Mouse (Mus musculus) neural tube, embryonic 11.5 days (tissue): ENCODE results near the gene Stk25. TPM values are rescaled to one million over a fixed set of nuclear protein-coding genes. Genes with fewer than 3 reads are reported as not detected.

Source experiments
- ATAC-seq: fragments of 200-750 bp; cut with Nextera tagmentation; 2 replicates; pipeline ENCODE4 v1.8.0; 2017; ENCODE audit warnings: moderate number of reproducible peaks, mild to moderate bottlenecking, moderate TSS enrichment, moderate library complexity; ENCODE audit not compliant: insufficient read depth, low FRiP score, low TSS enrichment
- DNase-seq: peaks from one replicate; pipeline ENCODE4 v3.0.0-alpha.2; 2015; ENCODE audit warnings: low spot score
- H3K27ac ChIP-seq: fragments of 300-500 bp; sonication (generic); 2 replicates; pipeline ENCODE4 v1.5.1; 2014; ENCODE audit warnings: low read depth, mild to moderate bottlenecking, low read length
- H3K27me3 ChIP-seq: fragments of 300-500 bp; sonication (generic); 2 replicates; pipeline ENCODE4 v1.6.1; 2014; ENCODE audit warnings: mild to moderate bottlenecking, low read length, mixed read lengths; ENCODE audit not compliant: control insufficient read depth, insufficient read depth
- H3K36me3 ChIP-seq: fragments of 300-500 bp; sonication (generic); 2 replicates; pipeline ENCODE4 v1.6.1; 2014; ENCODE audit warnings: mild to moderate bottlenecking, low read length, moderate library complexity, mixed read lengths; ENCODE audit not compliant: control insufficient read depth, insufficient read depth
- H3K4me1 ChIP-seq: fragments of 300-500 bp; sonication (generic); 2 replicates; pipeline ENCODE4 v1.6.1; 2014; ENCODE audit warnings: low read length, mixed read lengths; ENCODE audit not compliant: control insufficient read depth, insufficient read depth
- H3K4me2 ChIP-seq: fragments of 300-500 bp; sonication (generic); 2 replicates; pipeline ENCODE4 v1.6.1; 2014; ENCODE audit warnings: low read depth, mild to moderate bottlenecking, moderate library complexity
- H3K4me3 ChIP-seq: fragments of 300-500 bp; sonication (generic); 2 replicates; pipeline ENCODE4 v1.5.1; 2014; ENCODE audit warnings: low read depth, low read length
- H3K9ac ChIP-seq: fragments of 300-500 bp; sonication (generic); 2 replicates; pipeline ENCODE4 v1.6.1; 2014; ENCODE audit warnings: mild to moderate bottlenecking, low read length
- H3K9me3 ChIP-seq: fragments of 300-500 bp; sonication (generic); 2 replicates; pipeline ENCODE4 v1.6.1; 2016; ENCODE audit warnings: low read length; ENCODE audit not compliant: control insufficient read depth
- WGBS: fragments of 180-500 bp; shearing (Covaris S2); extraction: QIAGEN DNeasy Blood & Tissue Kit; methylation state at CpG from one replicate; pipeline ENCODE4 v1.1.7; 2014; 5-methylcytosine and 5-hydroxymethylcytosine counted together
- polyA plus RNA-seq: library from polyadenylated mRNA; unstranded; fragments of >200 nt; fragmentation: Nextera tagmentation; extraction: Ambion mirVana; gene quantifications from 2 replicates; pipeline ENCODE4 v1.2.1, GENCODE M21; 2014

Stk25 gene
- polyA plus RNA-seq, 1 experiment from 2014 or later: 251 TPM

DNA sequence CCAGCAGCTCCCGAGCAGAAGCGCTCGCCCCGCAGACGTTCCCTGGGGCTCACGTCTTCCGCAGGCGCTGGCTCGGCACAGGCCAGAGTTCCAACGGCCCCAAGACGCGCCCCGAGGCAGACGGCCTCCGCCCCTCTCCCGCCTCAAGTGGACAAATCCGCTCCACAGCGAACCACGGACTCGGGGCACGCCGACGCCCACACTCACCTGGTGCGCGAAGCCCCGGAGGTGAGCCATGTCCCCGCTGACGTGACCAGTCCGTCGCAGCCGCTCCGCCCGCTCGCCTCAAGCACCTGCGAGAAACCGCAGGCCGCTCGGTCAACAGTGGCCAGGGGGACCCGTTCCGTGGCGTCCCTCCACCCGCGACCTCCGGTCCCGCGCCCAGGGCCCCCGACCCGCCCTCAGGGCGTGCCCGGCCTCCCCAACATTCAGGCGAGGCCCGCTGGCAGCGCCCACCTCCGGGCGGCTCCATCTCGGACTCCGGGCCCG, 23.3 kb downstream of the Stk25 start:
- no peak for DNase-seq
- WGBS: under 1% methylated on average over 53 of the region's 58 CpGs
- peak; percentile 32 for ATAC-seq

GRCm38 (mm10) chr1:93634481-93634891, 24.0 kb downstream of the Stk25 start:
- Histone ChIP-seq H3K4me3 (peak overlapping the region; percentile 69), H3K9me3 (no peaks in the 10 kb centered on the region), H3K9ac (peak overlapping the region; percentile 78), H3K27ac (0 out of 2 replicates have a peak overlapping the region, but pooled peaks have one; percentile 70), H3K27me3 (no peaks in the 10 kb centered on the region), H3K4me2 (peak overlapping the region; percentile 92), H3K4me1 (peaks cover 10% of the 10 kb centered on the region; the same call in 1 of the 2 replicates), H3K36me3 (no peaks in the 10 kb centered on the region)
- ATAC-seq (no peak), DNase-seq (peak; percentile 34)
- 13% methylated on average over 6 of the region's 6 CpGs for WGBS

More for the DNA sequence above, 23.3 kb downstream of the Stk25 start:
- peaks cover 10% of the 10 kb centered on the region; the same call in 1 of the 2 replicates for H3K4me1 ChIP-seq
- peak overlapping the region; percentile 78 for H3K9ac ChIP-seq
- no peaks in the 10 kb centered on the region for H3K27me3 ChIP-seq
- H3K27ac ChIP-seq: peak overlapping the region; percentile 70
- H3K4me3 ChIP-seq: peak overlapping the region; percentile 69
- no peaks in the 10 kb centered on the region for H3K9me3 ChIP-seq
- peak overlapping the region; percentile 92 for H3K4me2 ChIP-seq
- no peaks in the 10 kb centered on the region for H3K36me3 ChIP-seq

DNA sequence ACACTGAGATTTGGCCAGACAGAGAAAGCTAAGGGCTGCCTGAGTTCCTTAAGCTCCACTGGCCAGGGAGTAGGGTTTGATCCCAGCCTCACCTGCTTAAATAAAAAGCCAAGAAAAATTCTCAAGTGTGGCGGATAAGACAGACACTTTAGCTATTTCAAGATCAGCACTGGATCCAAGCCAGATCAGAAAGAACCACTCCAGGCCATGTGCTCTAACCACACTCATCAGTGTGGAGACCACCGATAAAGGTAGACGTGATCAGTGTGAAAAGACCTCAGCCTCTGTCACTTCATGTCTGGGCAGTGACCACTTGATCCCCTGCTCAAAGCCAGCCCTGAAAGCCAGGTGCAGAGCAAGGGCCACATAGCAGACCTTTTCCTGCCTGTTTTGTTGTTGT, 25.7 kb downstream of the Stk25 start:
- 98% methylated on average over 3 of the region's 3 CpGs for WGBS
- ATAC-seq (no peak), DNase-seq (no peak)
- H3K4me2 ChIP-seq: no peak overlapping the region
- no peaks in the 10 kb centered on the region for H3K9me3 ChIP-seq
- H3K9ac ChIP-seq: no peak overlapping the region
- H3K27ac ChIP-seq: no peak overlapping the region
- no peak overlapping the region for H3K4me3 ChIP-seq
- no peaks in the 10 kb centered on the region for H3K36me3 ChIP-seq
- peaks cover 10% of the 10 kb centered on the region; the same call in 1 of the 2 replicates for H3K4me1 ChIP-seq
- H3K27me3 ChIP-seq: no peaks in the 10 kb centered on the region

DNA sequence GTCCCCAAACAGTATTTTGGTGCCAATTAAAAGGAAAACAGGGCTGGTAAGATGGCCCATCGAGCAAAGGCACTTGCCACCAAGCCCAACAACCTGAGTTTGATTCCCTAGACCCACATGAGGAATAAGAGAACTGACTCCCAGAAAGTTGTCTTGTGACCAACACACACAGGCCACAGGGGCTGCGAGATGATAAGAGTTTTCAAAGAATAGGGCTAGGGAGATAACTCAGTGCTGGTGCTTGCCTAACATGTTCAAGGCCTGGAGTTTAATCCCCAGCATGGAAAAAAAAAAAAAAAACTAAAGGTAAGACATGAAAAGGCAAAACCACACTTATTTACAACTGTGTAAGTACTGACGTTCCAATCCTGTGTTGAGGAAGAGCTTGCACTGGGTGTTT, 27.7 kb downstream of the Stk25 start:
- Histone ChIP-seq H3K36me3 (peaks cover 2% of the 10 kb centered on the region), H3K4me2 (no peak overlapping the region), H3K9ac (no peak overlapping the region), H3K27ac (no peak overlapping the region), H3K4me3 (no peak overlapping the region), H3K4me1 (peaks cover 10% of the 10 kb centered on the region; the same call in 1 of the 2 replicates), H3K27me3 (no peaks in the 10 kb centered on the region), H3K9me3 (no peaks in the 10 kb centered on the region)
- DNase-seq (no peak), ATAC-seq (no peak)
- WGBS: 88% methylated on average over 3 of the region's 3 CpGs

DNA sequence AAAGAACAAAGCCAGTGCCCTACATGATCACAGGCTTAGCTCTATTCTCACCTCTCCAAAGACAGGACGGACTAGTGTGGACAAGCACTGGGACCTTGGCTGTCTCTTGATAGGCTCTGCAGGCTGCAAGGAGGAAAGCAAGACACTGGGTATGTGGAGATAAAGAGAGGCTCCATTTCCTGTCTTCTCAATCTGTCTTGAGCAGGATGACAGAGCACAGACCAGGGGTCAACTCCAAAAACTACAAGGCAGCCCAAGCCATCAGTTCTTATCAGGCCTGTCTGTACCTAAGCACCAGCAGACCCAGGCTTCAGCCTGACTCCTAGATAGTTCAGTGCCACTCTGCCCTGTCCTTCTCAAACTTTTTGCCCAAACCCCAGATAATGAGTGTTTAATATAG, 34.0 kb downstream of the Stk25 start:
- no peak overlapping the region for H3K9ac ChIP-seq
- H3K4me1 ChIP-seq: no peaks in the 10 kb centered on the region
- 92% methylated on average over 1 of the region's 1 CpGs for WGBS
- H3K27me3 ChIP-seq: no peaks in the 10 kb centered on the region
- no peaks in the 10 kb centered on the region for H3K9me3 ChIP-seq
- ATAC-seq (no peak), DNase-seq (no peak)
- H3K4me3 ChIP-seq: no peak overlapping the region
- no peak overlapping the region for H3K4me2 ChIP-seq
- no peak overlapping the region for H3K27ac ChIP-seq
- peaks cover 25% of the 10 kb centered on the region for H3K36me3 ChIP-seq

DNA sequence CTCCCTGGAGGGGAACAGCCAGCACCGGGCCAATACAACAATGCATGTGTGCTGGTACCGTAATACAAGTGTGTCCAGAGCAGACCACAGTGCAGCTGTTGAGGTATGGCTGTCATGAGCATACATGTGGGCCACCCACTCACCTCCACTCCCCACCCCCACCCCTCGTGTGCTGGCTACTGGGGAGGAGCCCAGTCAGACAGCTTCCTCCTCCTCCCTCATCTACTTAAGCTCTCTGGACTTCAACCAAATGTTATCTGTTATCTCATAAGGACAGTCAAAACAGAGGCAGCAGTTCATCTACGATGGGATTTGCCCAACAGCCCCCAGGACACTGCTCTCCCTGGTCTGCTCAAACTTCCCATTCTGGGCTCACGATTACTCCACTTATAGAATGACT, 39.5 kb downstream of the Stk25 start:
- H3K27me3 ChIP-seq: no peaks in the 10 kb centered on the region
- no peaks in the 10 kb centered on the region for H3K4me1 ChIP-seq
- no peak overlapping the region for H3K9ac ChIP-seq
- peaks cover 11% of the 10 kb centered on the region for H3K36me3 ChIP-seq
- H3K27ac ChIP-seq: no peak overlapping the region
- H3K4me2 ChIP-seq: no peak overlapping the region
- no peak overlapping the region for H3K4me3 ChIP-seq
- no peak for DNase-seq
- 82% methylated on average over 5 of the region's 5 CpGs for WGBS
- H3K9me3 ChIP-seq: no peaks in the 10 kb centered on the region
- no peak for ATAC-seq

DNA sequence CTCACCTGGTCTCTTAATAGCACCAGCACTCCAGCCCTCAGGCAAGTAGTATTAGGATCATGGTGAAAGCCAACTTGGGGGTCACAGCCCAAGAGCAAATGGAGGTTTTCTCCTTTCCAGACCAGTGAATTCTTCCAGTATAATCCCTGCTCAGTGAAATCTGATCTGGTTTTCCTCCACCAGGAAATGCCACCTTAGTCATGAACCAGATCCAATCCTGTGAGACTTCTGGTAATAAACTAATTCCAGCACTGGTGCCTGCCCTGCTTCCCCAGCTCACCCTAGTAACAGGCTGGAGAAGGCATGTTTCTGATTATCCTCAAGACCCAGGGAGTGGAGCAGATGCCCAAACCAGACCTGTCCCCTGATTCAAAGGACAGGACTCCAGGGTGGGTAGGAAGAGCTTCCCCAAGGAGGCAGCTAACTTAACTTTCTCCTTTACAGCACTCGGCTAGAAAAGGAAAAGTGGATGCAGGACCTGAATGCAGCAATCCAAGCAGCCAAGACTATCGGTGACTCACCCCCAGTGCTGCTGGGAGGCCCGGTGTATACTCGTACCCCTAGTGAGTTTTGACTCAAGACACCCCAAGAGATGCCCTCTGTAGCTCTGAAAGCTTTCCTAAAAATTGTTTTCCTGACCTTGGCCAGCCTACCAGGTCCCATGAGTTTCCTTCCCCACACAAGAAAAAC, 40.3 kb downstream of the Stk25 start:
- H3K9me3 ChIP-seq: no peaks in the 10 kb centered on the region
- 69% methylated on average over 4 of the region's 4 CpGs for WGBS
- H3K4me2 ChIP-seq: no peak overlapping the region
- no peaks in the 10 kb centered on the region for H3K4me1 ChIP-seq
- H3K27me3 ChIP-seq: no peaks in the 10 kb centered on the region
- DNase-seq: no peak
- no peak for ATAC-seq
- H3K4me3 ChIP-seq: no peak overlapping the region
- H3K36me3 ChIP-seq: peaks cover 9% of the 10 kb centered on the region
- H3K27ac ChIP-seq: no peak overlapping the region
- no peak overlapping the region for H3K9ac ChIP-seq

- H3K4me1 ChIP-seq: no peaks in the 10 kb centered on the region
- no peak overlapping the region for H3K4me3 ChIP-seq
- H3K9me3 ChIP-seq: no peaks in the 10 kb centered on the region
- DNase-seq: no peak
- no peak overlapping the region for H3K27ac ChIP-seq
- 87% methylated on average over 8 of the region's 8 CpGs for WGBS
- H3K9ac ChIP-seq: no peak overlapping the region
- H3K27me3 ChIP-seq: no peaks in the 10 kb centered on the region
- ATAC-seq: no peak
- no peaks in the 10 kb centered on the region for H3K36me3 ChIP-seq
- H3K4me2 ChIP-seq: no peak overlapping the region
Measured at GRCm38 (mm10) chr1:93609762-93610161, 48.7 kb downstream of the Stk25 start.

DNA sequence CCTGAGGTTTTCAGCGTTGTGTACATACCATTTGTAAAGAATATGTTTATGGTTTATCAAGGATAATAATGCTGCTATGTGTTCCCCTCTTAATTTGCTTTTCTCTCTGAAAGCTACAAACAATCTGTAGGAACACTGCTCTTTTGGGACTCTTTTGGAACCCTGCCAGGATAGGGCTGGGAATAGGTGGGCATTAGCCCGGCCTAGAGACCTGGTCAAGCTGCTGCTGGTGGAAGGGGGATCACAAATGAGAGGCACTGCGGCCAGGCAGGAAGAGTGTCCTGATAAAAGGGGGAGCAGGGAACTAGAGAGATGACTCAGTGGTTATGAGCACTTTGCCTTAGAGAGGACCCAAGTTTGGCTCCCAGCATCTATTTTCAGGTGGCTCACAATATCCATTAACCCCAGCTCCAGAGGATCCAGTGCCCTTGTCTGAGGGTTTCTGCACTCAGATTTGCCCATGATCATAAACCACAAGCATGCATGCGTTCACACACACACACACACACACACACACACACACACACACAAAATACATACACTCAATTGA, 49.7 kb downstream of the Stk25 start:
- 84% methylated on average over 4 of the region's 4 CpGs for WGBS
- Histone ChIP-seq H3K4me2 (no peak overlapping the region), H3K27ac (no peak overlapping the region), H3K9me3 (no peaks in the 10 kb centered on the region), H3K4me1 (no peaks in the 10 kb centered on the region), H3K4me3 (no peak overlapping the region), H3K27me3 (no peaks in the 10 kb centered on the region), H3K9ac (no peak overlapping the region), H3K36me3 (no peaks in the 10 kb centered on the region)
- ATAC-seq: no peak
- DNase-seq: no peak
